Mouse (Mus musculus) lung, postnatal 14 days (tissue): Measurements from ENCODE around the gene Gm28044.
"Not testable (repeated sequence)": the region's sequence is repeated elsewhere in the genome, so short reads cannot be mapped to it uniquely, and the experiment has no call there.

ENCODE experiments used
- DNase-seq: peaks from one replicate; pipeline ENCODE4 v3.0.0; 2021

Gene Gm28044

DNA sequence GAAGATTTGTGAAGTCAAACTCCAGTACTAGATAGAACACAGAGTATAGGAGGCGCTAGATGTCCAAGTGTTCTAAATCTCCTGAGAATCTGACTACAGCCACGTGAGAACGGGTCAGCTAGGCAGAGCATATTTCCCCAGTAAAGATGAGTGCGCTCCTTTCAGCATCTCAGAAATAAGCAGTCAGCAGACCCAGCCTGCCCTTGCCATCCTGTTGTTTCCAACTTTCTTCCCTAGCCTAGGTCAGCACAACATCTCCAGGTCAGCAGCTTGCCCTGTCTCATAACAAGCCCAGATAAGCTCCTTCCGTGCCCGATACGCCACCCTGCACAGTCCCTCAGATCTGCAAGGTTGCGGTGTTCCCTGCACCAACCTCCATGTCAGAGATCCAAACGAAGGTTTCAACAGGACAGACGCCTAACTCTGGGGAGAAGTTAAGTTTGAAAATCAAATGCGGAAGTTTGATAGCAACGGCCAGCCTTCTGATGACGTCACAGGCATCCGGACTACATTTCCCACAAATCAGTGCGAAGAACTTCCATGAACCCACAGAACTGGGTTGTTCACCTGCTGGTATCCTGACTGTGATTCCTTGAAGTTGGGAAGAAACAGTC is at the start of gene Gm28044, which contains the start of gene Zfp953:
Gm28044 (minus strand) TSS at position 406 of the 614 bp plus-strand sequence.
Zfp953 (minus strand) TSS at position 475 of the 614 bp plus-strand sequence.
- peak; percentile 91 for DNase-seq

DNA sequence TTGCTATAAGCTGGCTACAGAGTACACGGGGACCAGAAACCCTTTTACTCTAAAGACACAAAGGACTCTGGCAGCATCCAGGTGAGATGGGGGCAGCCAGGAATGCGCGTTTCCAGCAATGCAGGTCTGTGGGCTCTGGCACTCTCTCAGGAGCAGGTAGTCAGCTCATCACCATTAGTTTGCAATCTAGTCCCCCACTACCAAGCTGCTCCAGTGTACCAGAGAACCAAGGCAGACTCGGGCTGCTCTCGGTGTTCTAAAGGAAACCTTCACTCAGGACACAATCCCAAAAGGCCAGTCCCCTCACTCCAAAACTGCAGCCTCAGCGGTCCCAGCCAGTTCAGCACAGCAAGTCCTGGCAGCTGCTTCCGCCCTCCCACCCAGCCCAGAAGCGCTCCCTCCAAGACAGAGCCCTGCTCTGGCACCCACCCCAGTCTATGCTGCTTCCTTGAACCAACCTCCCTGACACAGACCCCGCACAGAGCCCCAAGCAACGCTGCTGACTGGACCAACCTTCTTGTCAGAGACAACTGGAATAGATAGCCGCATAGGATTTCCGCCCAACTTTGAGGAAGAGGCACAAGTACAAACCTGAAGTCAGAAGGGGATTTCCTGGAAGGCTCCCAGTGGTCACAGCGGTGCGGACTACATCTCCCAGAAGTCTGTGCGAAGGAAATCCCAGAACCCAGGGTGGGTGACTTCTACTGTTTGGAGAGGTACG is 39.0 kb upstream of the Gm28044 start, which contains the start of gene Zfp429:
Zfp429 (minus strand) TSS at position 637 of the 721 bp plus-strand sequence.
- DNase-seq, result peak; percentile 76

DNA sequence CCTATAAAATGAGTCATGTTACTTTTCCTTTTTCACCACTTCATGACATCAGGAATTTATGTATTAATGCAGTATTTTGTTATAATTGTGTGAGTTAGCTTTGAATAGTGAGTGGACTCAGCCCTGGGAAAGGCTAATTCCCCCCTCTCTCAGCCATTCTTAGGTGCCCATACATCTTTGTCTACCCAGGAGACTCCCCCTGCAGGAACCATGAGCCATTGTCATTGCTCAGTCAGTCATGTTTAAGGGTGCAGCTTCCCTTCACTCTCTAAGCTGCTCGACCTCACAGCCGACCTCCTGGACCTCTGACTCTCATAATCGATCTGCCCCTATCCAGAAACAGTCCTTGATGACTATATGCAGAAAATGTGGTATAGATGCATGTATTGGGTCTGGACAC is 15.9 kb upstream of the Gm28044 start:
- DNase-seq, result not testable (repeated sequence)

DNA sequence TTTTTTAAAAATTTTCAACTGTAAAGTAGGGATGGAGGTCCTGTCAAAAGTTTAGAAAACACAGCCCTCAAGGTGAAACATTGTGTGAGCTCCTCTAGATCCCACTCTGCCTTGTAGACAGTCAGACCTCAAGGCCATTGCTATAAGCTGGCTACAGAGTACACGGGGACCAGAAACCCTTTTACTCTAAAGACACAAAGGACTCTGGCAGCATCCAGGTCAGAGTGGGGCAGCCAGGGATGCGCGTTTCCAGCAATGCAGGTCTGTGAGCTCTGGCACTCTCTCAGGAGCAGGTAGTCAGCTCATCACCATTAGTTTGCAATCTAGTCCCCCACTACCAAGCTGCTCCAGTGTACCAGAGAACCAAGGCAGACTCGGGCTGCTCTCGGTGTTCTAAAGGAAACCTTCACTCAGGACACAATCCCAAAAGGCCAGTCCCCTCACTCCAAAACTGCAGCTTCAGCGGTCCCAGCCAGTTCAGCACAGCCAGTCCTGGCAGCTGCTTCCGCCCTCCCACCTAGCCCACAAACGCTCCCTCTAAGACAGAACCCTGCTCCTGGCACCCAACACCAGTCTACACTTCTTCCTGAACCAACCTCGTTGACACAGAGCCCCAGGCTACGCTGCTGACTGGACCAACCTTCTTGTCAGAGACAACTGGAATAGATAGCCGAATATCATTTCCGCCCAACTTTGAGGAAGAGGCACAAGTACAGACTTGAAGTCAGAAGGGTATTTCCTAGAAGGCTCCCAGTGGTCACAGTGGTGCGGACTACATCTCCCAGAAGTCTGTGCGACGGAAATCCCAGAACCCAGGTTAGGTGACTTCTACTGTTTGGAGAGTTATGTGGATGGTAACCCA is 14.9 kb upstream of the Gm28044 start, which contains the start of the genes Gm28041 and Zfp456:
Gm28041 (minus strand) TSS at position 684 of the 862 bp plus-strand sequence.
Zfp456 (minus strand) TSS at position 761 of the 862 bp plus-strand sequence.
- peak; percentile 73 for DNase-seq

DNA sequence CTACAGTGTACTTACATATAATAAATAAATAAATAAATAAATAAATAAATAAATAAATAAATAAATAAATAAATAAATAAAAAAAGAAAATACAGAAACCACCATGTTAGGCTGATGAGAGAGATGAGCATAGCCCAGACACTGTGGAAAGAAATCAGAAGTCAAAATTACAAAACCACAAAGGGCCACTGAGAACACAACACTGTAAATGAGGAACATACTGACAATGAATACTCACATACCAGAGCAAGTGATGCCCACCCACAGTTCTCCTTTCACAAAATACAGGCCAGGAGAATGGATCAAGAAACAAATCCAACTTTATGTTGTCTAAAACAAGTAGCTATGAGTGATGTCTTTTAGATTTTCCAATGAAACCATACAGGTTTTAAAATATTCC is 8.5 kb downstream of the Gm28044 start:
- DNase-seq, result no peak

DNA sequence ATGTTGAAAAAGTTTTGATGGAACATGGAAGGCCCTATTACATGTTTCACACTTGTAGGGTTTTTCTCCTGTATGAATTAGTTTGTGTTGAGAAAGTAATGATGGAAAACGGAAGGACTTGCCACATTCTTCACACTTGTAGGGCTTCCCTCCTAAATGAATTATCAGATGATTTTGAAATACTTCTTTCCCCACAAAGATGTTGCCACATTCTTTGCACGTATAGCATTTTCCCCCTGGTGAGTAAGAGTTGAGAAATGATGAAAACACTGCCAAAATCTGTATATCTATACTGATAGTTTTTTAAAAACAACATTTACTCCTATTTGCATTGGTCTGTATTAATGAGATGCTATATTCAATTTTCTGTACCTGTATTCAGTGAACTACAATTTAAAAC is 16.9 kb downstream of the Gm28044 start:
- DNase-seq, result no peak

DNA sequence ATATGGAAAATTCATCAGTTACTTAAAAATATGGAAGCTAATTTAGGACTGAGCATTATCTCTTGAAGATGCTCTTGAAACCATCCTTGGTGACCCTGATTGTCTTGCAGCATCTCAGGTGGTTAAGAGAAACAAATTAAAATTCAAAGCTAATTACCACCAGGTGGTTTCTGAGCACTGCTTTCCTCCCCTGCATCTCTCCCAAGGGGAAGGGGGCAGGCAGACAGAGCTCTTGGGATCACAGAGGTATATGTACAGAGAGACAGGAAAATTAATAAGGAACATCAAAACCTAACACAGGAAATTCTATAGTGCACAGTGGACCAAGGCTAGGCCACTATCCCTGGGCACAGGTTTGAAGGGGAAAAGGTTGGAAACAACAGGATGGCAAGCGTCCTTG is 27.5 kb downstream of the Gm28044 start:
- DNase-seq, result no peak

DNA sequence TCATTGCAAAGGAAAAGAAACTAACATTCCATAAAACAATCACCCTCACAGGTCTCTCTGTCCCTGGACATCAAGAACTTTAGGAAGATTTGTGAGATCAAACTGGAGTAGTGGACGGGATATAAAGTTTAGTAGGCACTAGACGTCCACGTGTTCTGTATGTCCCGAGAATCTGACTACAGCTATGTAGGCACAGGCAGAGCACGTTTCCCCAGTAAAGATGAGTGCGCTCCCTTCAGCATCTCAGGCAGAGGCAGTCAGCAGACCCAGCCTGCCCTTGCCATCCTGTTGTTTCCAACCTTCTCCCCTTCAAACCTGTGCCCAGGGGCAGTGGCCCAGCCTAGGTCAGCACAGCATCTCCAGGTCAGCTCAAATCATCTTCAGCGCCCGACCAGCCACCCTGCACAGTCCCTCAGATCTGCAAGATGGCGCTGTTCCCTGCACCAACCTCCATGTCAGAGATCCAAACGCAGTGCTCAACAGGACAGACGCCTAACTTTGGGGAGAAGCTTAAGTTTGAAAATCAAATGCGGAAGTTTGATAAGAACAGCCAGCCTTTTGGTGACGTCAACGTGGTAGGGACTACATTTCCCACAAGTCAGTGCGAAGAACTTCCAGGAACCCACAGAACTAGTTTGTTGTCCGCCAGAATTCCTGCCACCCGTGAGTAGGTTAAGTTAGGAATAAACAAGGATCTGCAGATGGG is 28.2 kb downstream of the Gm28044 start, which contains the start of gene Zfp595:
Zfp595 (minus strand) TSS at position 552 of the 706 bp plus-strand sequence.
- peak; percentile 85 for DNase-seq

DNA sequence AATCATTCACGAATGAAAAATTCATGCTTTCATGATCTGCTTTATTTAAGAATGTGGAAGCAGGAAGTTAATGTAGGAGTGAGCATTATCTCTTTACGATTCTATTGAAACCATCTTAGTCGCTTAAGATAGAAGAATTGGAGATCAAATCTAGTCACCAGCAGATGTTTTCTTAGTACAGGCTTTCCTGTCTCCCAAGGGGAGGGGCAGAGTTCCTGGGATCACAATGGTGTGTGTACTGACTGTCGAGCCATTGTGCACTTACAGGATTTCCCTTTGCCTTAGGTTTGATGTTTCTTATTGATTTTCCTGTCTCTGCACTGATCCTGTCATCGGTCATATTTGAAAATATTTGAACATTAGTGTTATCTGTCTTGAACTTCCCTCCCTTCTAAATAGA is 53.6 kb downstream of the Gm28044 start:
- DNase-seq, result peak; percentile 9

DNA sequence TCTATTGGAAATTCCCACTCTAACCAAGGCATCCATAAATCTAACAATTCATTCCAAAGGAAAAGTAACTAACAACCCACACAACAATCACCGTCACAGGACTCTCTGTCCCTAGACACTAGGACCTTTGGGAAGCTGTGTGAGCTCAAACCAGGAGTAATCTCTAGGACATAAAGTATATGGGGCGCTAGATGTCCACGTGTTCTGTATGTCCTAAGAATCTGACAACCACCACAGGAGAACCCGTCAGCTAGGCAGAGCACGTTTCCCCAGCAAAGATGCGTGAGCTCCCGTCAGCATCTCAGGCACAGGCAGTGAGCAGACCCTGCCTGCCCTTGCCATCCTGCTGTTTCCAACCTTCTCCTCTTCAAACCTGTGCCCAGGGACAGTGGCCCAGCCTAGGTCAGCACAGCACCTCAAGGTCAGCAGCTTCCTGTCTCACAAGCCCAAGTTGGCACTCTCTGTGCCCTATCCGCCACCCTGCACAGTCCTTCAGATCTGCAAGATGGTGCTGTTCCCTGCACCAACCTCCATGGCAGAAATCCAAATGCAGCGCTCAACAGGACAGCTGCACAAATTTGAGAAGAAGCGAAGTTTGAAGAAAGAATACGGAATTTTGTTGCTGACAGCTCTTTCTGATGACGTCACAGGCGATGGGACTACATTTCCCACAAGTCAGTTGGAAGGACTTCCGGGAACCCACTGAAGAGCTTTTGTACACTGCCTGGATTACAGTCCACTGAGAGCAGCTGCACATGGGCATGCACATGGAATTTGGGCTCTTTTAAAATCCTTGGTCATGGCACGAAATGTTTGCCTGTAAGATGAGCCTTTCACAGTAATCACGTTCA is 54.3 kb downstream of the Gm28044 start, which contains the start of gene Zfp457:
Zfp457 (minus strand) TSS at position 664 of the 851 bp plus-strand sequence.
- peak; percentile 86 for DNase-seq

DNA sequence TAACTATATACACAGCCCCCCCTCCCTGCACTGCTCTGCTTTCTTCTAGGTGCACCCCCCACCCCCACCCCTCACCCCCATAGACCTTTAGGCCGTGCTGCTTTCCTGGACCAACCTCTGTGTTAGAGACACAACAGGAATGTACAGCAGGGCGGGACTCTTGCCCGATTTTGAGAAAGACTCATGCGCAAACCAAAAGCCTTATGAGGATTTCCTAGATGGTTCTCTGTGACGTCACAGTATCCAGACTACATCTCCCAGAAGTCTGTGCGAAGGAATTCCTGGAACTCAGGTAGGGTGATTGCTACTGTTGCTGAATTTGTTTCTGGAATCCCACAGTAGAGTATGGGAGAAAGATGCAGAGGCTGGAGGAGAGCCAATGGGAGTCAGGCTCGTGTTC is 82.0 kb downstream of the Gm28044 start, which contains the start of gene Zfp458:
Zfp458 (minus strand) TSS at position 153 of the 400 bp plus-strand sequence.
- DNase-seq, result peak; percentile 6

DNA sequence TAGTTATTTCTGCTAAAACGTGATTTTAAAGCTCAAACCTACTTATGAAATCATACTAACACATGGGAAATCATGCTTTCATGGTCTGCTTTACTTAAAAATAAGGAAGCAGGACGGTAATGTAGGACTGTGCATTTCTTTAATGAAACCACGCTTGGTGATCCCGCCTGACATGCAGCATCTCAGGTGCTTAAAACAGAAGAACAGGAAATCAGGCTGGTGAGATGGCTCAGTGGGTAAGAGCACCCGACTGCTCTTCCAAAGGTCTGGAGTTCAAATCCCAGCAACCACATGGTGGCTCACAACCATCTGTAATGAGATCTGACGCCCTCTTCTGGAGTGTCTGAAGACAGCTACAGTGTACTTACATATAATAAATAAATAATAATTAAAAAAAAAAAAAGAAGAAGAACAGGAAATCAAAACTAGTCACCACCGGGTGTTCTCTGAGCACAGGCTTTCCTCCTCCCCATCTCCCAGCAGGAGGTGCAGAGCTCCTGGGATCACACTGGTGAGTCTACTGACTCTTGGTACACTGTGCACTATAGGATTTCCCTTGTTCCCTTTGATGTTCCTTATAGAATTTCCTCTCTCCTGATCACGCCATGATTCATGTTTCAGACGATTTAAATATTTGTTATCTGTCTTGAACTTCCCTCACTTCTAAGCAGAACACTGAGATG is 90.8 kb downstream of the Gm28044 start:
- not testable (repeated sequence) for DNase-seq

DNA sequence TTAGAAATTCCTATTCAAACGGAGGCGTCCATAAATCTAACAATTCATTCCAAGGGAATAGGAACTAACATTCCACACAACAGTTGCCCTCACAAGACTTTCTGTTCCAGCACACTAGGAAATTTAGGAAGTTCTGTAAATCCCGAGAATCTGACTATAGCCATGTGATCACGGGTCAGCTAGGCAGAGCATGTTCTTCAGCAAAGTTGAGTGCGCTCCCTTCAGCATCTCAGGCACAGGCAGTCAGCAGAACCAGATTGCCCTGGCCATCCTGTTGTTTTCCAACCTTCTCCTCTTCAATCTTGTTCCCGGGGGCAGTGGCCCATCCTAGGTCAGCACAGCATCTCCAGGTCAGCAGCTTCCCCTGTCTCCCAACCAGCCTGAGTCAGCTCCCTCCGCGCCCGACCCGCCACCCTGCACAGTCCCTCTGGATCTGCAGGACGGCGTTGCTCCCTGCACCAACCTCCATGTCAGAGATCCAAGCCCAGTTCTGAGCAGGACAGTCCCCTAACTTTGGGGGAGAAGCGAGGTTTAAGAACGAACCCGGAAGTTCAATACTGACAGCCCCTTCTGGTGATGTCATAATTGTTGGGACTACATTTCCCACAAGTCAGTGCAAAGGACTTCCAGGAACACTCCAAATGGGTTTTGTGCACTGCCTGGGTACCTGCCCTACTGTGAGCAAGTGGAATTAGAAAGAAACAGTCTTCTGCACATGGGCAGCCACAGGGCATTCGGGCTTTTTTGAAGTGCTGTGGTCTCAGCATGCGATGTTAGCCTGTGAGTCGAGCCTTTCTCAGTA is 91.6 kb downstream of the Gm28044 start:
- DNase-seq, result peak; percentile 71
